Mouse (Mus musculus): ENCODE results near the gene Rras2.

The Rras2 gene

DNA sequence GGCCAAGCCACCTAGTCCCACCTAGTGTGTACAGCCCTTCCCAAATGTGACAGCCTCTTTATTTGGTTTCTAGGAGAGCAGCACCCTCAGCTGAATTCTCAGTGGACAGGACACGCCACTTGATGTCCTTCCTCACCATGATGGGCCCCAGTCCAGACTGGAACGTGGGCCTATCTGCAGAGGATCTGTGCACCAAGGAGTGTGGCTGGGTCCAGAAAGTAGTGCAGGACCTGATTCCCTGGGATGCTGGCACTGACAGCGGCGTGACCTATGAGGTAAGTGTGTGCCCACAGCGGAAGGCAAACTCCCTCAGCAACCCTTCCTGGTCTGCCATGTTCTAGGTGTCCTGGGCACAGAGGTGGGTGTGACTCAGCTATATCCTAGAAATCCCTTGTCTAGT is 88.8 kb downstream of the Rras2 start:
- no peak for DNase-seq (ENCODE audit: low read depth)

DNA sequence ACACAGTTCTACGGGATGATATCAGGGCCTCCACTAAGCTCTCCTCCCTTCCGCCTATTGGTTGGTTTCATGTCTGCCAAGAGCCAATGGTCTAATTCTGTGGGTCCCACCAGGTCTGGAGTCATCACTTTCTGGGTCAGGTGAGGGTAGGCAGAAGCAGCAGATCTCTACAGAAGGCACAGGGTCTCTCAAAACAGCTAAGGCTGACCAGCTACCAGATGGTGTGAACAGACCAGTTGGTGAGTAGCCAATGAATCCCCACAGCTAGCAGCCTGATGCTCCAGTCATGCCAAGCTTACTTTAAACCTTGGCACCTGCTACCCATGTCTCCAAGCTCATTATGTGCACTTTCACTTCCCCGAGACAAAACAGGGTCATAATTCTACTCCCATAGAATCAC is 90.2 kb downstream of the Rras2 start:
- DNase-seq (ENCODE audit: low read depth), result no peak

DNA sequence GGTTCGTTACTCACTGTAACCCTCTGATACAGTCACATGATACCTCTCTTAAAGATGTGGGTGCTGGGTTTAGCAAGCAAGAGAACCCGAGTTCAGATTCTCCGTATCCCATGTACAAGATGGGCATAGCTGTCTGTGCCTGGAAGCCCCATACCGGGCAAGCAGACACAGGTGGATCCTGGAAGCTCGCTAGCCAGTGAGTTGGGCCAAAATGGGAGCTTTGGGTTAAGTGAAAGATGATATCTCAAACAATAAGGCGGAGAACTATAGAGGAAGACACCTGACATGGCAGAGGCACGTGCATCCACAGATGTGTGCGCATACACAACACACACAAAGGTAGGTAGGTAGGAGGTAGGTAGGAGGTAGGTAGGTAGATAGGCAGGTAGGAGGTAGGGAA is 90.7 kb downstream of the Rras2 start:
- no peak for DNase-seq (ENCODE audit: low read depth)

DNA sequence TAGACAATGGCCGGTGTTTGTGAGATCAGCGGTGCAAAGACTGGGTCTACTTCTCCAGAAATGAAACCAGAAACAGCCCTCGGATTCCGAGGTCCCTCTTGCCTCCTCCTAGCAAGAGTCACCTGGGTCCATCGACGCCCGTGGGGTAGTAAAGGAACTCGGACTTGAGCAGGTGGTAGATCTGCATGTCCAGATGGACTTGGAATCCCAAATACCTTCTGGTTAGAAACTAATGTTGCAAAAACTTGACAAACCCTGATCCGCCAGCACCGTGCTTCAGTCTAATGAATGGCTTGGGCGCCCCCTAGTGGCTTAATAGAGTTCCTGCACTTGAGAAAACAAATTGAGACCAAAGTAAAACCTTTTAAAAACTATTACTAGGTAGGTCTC is 96.9 kb downstream of the Rras2 start:
- DNase-seq (ENCODE audit: low read depth), result peak; percentile 58

DNA sequence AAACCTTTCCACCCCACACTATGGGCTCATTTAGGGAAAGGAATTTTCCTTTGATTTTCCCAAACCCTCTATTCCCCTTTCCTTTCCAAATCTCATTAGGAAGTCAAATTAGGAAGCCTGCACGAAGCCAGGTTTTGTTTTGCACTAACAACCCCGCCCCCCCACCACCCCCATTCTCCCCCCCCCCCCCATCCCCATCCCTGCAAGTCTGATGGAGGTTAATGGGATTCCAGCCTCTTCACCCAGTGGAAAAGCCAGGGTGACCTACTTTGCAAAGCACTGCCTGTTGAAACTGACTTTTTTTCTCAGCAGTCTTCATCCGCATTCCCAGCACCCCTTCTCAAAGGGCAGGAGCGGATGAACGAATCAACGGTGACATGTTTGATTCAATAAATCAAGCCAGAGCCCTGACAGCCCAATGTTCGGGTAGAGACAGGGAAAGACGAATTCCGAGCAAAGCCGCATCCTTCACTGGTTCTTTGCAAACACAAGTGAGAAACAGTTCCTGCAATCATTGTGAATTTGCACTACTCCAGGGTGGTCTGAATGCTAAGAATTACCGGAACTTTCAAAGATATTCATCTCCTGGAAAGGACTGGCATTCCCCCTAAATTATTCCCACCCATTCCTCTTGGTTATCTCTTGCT is 97.4 kb downstream of the Rras2 start:
- no peak for DNase-seq (ENCODE audit: low read depth)

DNA sequence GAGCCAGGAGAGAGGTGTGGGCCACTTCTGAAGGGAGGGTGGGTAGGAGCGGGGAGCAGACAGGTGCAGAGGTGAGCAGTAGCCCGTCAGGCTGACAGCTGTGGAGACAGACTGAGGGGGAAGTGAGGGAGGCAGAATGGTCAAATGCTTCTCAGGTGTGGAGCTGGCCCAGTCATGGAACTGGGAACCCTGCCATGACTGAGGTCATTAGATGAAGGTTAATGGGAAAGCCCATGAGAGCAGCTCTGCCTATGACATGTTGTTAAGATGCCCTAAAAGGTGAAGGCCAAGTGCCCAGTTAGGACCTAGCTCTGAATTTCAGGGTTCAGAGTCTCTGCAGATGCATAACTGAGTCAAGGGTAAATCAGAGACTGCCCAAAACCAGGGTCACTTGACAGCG is 98.7 kb downstream of the Rras2 start:
- DNase-seq (ENCODE audit: low read depth), result no peak

DNA sequence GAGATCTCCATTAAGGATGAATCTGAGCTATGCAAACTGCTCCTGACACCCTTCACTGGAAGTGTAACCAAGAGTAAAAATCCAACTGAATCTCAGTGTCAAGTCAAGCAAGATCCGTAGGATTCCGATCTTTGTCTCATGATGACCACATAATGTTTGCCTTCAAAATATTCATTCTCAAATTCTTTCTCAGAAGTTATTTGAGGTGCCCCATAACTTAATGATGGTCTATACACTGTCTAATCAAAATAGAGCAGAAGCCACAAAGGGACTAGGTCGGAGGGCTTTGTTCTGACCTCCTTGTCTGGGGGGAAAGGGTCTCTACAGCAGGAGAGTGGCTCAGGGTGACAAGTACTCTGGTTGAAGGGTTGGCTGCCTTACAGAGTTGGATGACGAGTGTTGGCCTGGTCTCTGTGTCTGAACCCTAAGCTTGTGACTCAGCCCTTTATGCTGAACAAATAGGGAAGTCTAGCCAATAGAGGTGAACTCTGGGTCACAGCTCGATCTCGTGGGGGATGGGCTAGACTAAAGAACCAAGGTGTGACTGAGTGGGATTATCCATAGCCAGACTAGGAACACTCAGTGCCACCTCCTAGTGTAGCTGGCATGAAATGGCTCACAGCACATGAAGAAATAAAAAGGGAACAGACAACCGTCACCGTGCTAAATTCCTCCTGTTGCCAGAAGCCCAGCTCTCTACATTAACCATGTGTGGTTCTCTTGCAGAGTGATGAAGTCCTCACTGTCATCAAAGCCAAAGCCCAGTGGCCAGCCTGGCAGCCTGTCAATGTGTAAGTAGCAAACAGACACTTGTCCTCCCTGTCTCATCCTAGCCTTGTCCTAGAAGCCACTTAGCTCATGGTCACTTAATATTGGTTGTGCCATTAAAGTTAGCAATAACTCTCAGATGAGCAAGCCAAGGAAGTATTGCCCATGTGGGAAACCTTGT is 101.3 kb downstream of the Rras2 start:
- no peak for DNase-seq (ENCODE audit: low read depth)

DNA sequence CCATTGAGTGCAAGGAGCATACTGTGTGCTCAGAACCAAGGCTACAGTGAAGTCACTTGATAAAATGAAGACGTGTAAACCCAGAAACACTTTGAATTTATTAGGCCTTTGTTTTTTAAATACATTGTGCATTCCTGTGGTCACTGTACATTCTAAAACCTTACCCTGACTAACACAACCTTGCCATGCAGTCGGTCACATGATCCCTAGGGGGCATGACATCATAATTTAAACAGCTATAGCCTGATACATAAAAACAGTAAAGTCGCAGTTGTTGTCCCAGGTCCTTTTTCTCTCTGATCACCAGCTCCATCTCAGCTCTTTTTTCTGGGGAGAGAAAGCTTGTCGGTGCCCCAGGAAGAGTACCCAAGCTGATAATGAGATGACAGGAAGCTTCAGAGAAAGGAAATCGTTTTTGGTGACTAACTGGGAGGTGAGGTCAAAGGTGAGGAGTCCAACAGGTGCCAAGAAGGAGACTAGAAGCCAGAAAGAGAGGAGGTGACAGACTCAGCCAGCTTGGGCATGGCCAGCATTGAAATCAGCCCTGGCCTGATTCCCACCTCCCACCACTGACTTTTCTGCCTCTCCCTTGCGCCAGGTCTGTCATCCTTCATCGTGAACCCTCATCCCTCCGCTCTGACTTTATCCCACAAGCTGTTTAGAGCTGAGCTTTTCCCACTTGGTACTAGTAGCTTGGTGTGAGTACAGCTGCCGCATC is 105.7 kb downstream of the Rras2 start:
- DNase-seq (ENCODE audit: low read depth), result no peak

DNA sequence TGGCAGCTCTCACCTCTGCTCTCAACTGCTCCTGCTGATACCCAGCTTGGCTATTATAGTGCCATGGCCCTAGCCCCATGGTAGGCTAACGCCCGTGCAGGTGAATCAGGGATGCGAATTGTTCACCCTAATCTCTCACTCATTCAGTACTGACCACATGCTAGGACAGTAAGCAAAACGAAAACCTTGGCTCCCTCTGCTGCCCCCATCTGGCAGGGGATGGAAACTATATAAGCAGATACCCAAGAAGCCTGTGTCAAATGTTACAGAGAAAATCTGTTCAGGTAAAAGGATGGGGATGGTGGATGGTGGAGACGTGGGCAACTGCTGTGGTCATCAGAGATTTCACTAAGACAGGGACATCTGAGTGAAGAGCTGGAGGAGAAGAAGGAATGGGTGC is 110.0 kb downstream of the Rras2 start:
- DNase-seq (ENCODE audit: low read depth), result peak; percentile 33

DNA sequence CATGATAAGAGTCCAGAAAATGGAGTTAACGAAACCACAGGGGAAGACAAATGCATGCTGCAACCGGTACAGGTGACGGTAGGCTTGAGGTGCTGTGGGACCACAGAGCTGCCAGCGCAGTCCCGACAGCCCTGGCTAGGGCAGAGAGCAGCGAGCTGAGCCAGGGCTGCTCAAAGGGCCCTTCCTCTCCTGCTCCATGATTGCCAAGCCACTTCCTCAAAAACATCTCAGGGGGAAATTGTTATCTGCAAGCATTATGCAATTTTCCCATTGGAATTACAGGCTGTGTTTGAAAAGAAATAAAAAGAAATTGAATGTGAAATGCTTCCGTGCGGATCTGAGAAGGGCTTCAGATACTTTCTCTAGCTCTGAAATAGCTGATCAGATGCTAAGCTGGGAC is 111.1 kb downstream of the Rras2 start:
- DNase-seq (ENCODE audit: low read depth), result no peak

DNA sequence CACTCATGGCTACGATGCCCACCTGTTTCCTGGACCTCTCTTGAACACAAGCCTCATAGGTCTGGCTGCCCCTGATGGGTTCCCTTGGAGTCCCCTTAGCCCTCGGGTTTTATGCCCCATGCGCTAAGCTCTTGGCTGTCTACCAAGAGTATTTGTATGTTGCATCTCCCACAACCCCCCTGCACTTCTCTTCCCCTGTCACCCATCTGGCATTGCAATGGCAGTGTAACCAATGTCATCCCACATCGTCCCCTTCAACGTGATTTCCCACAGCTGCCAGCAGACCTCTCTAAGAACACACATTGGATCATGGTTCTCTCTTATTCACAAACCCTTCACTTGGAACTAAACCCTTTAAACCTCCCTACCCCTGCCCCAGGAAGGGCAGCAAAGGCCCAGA is 112.1 kb downstream of the Rras2 start:
- no peak for DNase-seq (ENCODE audit: low read depth)

DNA sequence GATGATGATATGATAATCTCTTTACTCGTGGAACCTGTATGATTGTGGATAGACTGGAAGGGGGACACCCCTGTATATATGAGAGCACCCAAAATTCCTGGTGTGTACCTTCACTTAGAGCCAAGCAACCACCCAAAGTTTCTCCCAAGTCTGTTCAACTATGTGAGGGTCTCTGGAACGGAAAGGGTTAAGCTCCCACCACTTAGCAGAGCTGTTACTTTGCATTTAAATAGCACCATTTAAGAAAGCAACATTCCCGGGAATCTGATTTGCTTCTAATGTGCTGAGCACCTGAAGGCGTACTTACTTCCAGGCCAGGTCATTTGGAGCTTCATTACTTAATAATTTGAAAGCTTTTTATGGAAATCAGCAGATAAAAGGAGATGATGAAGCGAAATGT is 113.4 kb downstream of the Rras2 start:
- DNase-seq (ENCODE audit: low read depth), result no peak

DNA sequence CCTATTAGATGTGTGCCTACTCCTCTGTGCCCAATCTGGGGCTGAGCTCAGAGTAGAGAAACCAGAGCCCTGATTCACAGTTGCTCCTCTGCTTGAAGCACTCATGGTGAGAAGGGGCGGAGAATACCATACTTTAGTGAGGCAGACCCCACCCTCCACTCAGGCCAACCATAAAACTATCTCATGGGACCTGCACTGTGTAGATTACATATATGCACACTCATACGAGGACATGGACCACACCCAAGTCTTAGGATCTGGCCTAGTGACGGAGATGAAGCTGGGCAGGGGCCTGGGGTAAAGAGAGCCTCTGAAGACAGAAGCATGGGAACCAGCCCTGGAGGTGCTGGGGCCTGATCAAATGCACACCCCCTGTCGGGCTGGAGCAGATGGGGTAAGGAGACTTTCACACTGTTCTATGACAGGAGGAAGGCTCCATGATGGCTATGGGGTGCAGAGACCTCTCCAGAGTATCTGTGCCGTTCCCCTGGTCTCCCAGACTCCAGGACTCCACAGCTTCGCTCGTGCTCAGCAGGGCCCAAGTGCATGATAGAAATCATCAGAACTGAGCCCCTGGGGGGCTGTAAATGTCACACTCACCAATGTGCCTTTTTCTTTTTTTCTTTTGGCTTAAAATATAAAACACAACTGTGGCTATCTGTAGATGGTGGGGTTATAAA is 119.8 kb downstream of the Rras2 start:
- DNase-seq (ENCODE audit: low read depth), result no peak

Data from c-Kit-positive CD71-negative TER-119-negative erythroid progenitor cells, embryonic 14.5 days (primary cell).